Mouse (Mus musculus) kidney, postnatal 25 days (tissue): ENCODE data around the gene 1700021F07Rik.

Source experiments
- DNase-seq, 2 experiments: peaks; one replicate each; pipeline ENCODE4 v3.0.0; 2021; ENCODE audit warnings: mixed read lengths in 2 of 2

The 1700021F07Rik gene

GRCm38 (mm10) chr2:173564179-173564578, 41.8 kb downstream of the 1700021F07Rik start:
- peak in 1 of 2 experiments; percentile 35 for DNase-seq
